Mouse (Mus musculus) midbrain, embryonic 14.5 days (tissue): ENCODE measurements at regions not wholly inside any gene's neighbourhood (a gene's known extent, or its start where the extent isn't known, plus 50 kb on each side); places are given as distances from the start of the nearest gene placed in this dataset.

ENCODE experiments used
- ATAC-seq: fragments of 200-750 bp; cut with Nextera tagmentation; 2 replicates; pipeline ENCODE4 v1.8.0; 2017; ENCODE audit warnings: moderate number of reproducible peaks, moderate library complexity; ENCODE audit not compliant: low FRiP score, low TSS enrichment
- DNase-seq: peaks from one replicate; pipeline ENCODE4 v3.0.0-alpha.2; 2015
- H3K27ac ChIP-seq: fragments of 300-500 bp; sonication (generic); replicated peaks from 2 replicates; pipeline ENCODE4 v1.5.1; 2014; ENCODE audit warnings: mild to moderate bottlenecking, low read depth, low read length, moderate library complexity
- H3K27me3 ChIP-seq: fragments of 300-500 bp; sonication (generic); 2 replicates; pipeline ENCODE4 v1.6.1; 2014; ENCODE audit warnings: low read length, control low read depth, mixed read lengths; ENCODE audit not compliant: control insufficient read depth, insufficient read depth
- H3K36me3 ChIP-seq: fragments of 300-500 bp; sonication (generic); 2 replicates; pipeline ENCODE4 v1.6.1; 2014; ENCODE audit warnings: low read length, control low read depth; ENCODE audit not compliant: control insufficient read depth, insufficient read depth
- H3K4me1 ChIP-seq: fragments of 300-500 bp; sonication (generic); 2 replicates; pipeline ENCODE4 v1.6.1; 2014; ENCODE audit warnings: mild to moderate bottlenecking, antibody characterized with exemption, low read length, control low read depth; ENCODE audit not compliant: control insufficient read depth, insufficient read depth
- H3K4me2 ChIP-seq: fragments of 300-500 bp; sonication (generic); 2 replicates; pipeline ENCODE4 v1.6.1; 2014; ENCODE audit warnings: mild to moderate bottlenecking, low read length, moderate library complexity
- H3K4me3 ChIP-seq: fragments of 300-500 bp; sonication (generic); replicated peaks from 2 replicates; pipeline ENCODE4 v1.5.1; 2014; ENCODE audit warnings: low read depth, low read length
- H3K9ac ChIP-seq: fragments of 300-500 bp; sonication (generic); replicated peaks from 2 replicates; pipeline ENCODE4 v1.6.1; 2014; ENCODE audit warnings: mild to moderate bottlenecking, low read length, moderate library complexity
- H3K9me3 ChIP-seq: fragments of 300-500 bp; sonication (generic); 2 replicates; pipeline ENCODE4 v1.6.1; 2016; ENCODE audit warnings: low read length, control low read depth, mixed read lengths; ENCODE audit not compliant: control insufficient read depth
- WGBS: fragments of 180-500 bp; shearing (Covaris S2); extraction: QIAGEN DNeasy Blood & Tissue Kit; methylation state at CpG from one replicate; pipeline ENCODE4 v1.1.7; 2014; 5-methylcytosine and 5-hydroxymethylcytosine counted together

DNA sequence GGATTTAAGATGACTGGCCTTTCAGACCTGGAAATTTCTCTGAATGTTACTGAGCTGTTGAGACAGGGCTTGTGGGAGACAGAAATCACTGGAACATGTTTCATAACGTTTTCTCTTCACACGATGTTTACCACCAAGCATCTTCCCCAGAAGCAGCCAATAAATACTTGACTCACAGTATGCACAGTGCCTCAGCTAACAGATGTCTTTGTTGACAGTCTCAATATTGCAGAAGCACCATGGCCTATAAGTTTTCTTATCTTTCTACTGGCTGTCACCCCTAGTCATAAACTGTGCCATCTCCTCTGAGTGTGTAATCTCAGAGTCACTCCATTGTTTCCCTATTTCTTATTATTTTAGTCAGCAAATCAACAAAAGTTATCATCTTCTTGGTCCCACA lies 187.9 kb upstream of the Gm38303 start:
- Histone ChIP-seq H3K27ac (no peak overlapping the region), H3K4me3 (no peak overlapping the region), H3K36me3 (no peaks in the 10 kb centered on the region), H3K9me3 (no peaks in the 10 kb centered on the region), H3K27me3 (no peaks in the 10 kb centered on the region), H3K4me2 (no peak overlapping the region), H3K9ac (no peak overlapping the region), H3K4me1 (no peaks in the 10 kb centered on the region)
- WGBS = 83% methylated on average over 2 of the region's 2 CpGs
- no peak for ATAC-seq
- DNase-seq = no peak

DNA sequence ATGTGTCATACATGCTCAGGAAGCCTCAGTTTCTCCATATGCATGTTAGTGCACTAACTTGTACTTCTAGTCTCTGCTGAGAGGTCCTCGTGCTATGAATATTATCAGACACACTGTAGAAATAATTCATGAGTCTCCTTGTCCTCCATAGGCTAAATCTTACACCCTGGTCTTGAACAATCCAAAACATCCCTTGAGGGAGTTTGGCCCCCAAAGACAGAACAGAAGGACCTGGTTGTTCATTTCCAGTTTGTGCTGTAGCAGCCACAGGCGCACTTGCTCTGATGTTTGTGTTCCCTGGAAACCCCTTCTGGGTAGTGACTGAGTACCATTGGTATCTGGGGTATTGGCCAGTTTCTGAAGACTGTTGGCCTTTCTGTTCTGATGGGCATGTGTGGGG lies 176.7 kb upstream of the Gm38303 start:
- no peak for ATAC-seq
- Histone ChIP-seq H3K36me3 (no peaks in the 10 kb centered on the region), H3K9me3 (no peaks in the 10 kb centered on the region), H3K9ac (no peak overlapping the region), H3K4me2 (no peak overlapping the region), H3K27ac (no peak overlapping the region), H3K4me3 (no peak overlapping the region), H3K27me3 (no peaks in the 10 kb centered on the region), H3K4me1 (no peaks in the 10 kb centered on the region)
- DNase-seq = no peak
- WGBS = 84% methylated on average over 2 of the region's 2 CpGs

DNA sequence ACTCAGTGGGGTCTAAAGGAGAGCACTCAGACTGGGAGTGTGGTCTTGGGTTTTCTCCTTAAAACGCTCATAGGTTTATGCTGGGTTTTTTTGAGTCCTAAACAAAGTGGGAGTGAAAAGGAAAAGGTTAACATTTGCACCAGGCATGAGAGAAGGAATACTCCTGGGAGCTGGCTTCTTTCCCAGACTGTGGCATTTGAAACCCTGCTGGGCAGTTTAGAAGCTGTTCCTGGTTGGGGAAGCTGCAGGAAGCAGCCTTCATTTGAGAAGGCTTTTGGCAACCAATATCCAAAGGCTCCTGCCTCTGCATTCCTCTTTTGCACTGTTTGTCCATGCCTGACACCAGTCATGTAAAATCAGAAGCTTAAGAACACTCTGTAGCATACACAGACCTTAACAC lies 175.9 kb upstream of the Gm38303 start:
- H3K9ac ChIP-seq = no peak overlapping the region
- H3K36me3 ChIP-seq = no peaks in the 10 kb centered on the region
- ATAC-seq (no peak), DNase-seq (peak; percentile 1)
- no peaks in the 10 kb centered on the region for H3K27me3 ChIP-seq
- H3K4me3 ChIP-seq = no peak overlapping the region
- H3K4me1 ChIP-seq = no peaks in the 10 kb centered on the region
- H3K27ac ChIP-seq = no peak overlapping the region
- H3K9me3 ChIP-seq = no peaks in the 10 kb centered on the region
- WGBS = 55% methylated on average over 1 of the region's 1 CpGs
- H3K4me2 ChIP-seq = no peak overlapping the region
